Mouse (Mus musculus) kidney, embryonic 14.5 days (tissue): Measurements from ENCODE around the gene Dydc1. TPM values are rescaled to one million over a fixed set of nuclear protein-coding genes. Genes with fewer than 3 reads are reported as not detected.

Source experiments
- ATAC-seq: fragments of 200-750 bp; cut with Nextera tagmentation; 2 replicates; pipeline ENCODE4 v1.8.0; 2017; ENCODE audit warnings: moderate number of reproducible peaks, mild to moderate bottlenecking, moderate TSS enrichment, moderate library complexity; ENCODE audit not compliant: low FRiP score, low TSS enrichment
- H3K27ac ChIP-seq: fragments of 300-500 bp; sonication (generic); 2 replicates; pipeline ENCODE4 v1.5.1; 2014; ENCODE audit warnings: low read depth, mild to moderate bottlenecking, low read length, moderate library complexity, mixed read lengths
- H3K27me3 ChIP-seq: fragments of 300-500 bp; sonication (generic); 2 replicates; pipeline ENCODE4 v1.6.1; 2014; ENCODE audit warnings: mild to moderate bottlenecking, low read length; ENCODE audit not compliant: control insufficient read depth, insufficient read depth
- H3K36me3 ChIP-seq: fragments of 300-500 bp; sonication (generic); 2 replicates; pipeline ENCODE4 v1.6.1; 2014; ENCODE audit warnings: low read length, mixed read lengths; ENCODE audit not compliant: control insufficient read depth, insufficient read depth
- H3K4me1 ChIP-seq: fragments of 300-500 bp; sonication (generic); 2 replicates; pipeline ENCODE4 v1.6.1; 2014; ENCODE audit warnings: low read length, mixed read lengths; ENCODE audit not compliant: control insufficient read depth, insufficient read depth
- H3K4me2 ChIP-seq: fragments of 300-500 bp; sonication (generic); replicated peaks from 2 replicates; pipeline ENCODE4 v1.6.1; 2014; ENCODE audit warnings: low read depth, mild to moderate bottlenecking, low read length
- H3K4me3 ChIP-seq: fragments of 300-500 bp; sonication (generic); 2 replicates; pipeline ENCODE4 v1.5.1; 2014; ENCODE audit warnings: mild to moderate bottlenecking, low read length
- H3K9ac ChIP-seq: fragments of 300-500 bp; sonication (generic); 2 replicates; pipeline ENCODE4 v1.6.1; 2014; ENCODE audit warnings: low read depth, mild to moderate bottlenecking, low read length, moderate library complexity
- H3K9me3 ChIP-seq: fragments of 300-500 bp; sonication (generic); 2 replicates; pipeline ENCODE4 v1.6.1; 2016; ENCODE audit warnings: low read length; ENCODE audit not compliant: control insufficient read depth
- WGBS: fragments of 180-500 bp; shearing (Covaris S2); extraction: QIAGEN DNeasy Blood & Tissue Kit; methylation state at CpG from one replicate; pipeline ENCODE4 v1.1.7; 2014; 5-methylcytosine and 5-hydroxymethylcytosine counted together
- polyA plus RNA-seq: library from polyadenylated mRNA; unstranded; fragments of >200 nt; fragmentation: Nextera tagmentation; extraction: Ambion mirVana; gene quantifications from 2 replicates; pipeline ENCODE4 v1.2.1, GENCODE M21; 2014

The Dydc1 gene
- polyA plus RNA-seq, 1 experiment from 2014 or later = not detected

DNA sequence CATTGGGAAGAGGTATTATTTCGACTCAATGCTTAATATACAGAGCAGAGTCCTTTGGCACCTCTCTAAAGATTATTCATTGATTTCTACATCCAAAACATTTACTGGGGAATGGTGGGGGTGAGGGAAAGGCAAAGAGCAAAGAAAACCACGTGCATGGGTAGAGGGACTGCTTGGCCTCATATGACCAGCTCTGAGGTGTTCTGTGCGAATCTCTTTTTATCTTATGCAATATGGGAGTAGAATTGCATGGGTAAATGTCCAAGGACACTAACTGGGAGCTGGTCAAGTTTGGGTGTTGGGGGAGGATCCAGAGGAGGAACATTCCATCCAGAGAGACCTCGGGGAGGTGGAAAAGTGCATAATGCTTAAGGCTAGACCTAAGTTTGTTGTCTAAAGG lies 40.2 kb downstream of the Dydc1 start:
- Histone ChIP-seq H3K4me2 (no peak overlapping the region), H3K27me3 (no peaks in the 10 kb centered on the region), H3K4me1 (no peaks in the 10 kb centered on the region), H3K27ac (no peak overlapping the region), H3K9ac (no peak overlapping the region), H3K36me3 (no peaks in the 10 kb centered on the region), H3K9me3 (no peaks in the 10 kb centered on the region), H3K4me3 (no peak overlapping the region)
- WGBS = 80% methylated on average over 4 of the region's 4 CpGs
- no peak for ATAC-seq

DNA sequence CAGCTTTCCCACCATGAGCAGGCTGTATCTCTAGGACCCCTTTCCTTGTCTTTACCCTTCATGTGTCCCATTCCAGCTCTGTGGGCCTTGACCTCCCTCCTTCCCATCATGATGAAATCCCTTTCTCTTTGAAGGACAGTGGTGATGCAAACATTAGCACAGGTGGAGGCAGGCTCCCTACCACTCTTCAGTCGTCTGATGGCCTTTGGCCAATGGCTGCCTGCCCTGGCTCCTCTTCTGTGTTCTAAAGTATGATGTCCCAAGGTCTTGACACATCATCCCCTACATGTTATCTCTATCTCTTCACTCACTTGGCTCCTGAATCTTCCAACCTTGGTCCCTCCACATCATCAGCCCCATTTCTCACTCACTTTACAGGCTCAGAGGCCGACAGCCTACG lies 43.6 kb downstream of the Dydc1 start:
- no peaks in the 10 kb centered on the region for H3K4me1 ChIP-seq
- H3K27me3 ChIP-seq = no peaks in the 10 kb centered on the region
- no peaks in the 10 kb centered on the region for H3K36me3 ChIP-seq
- no peak overlapping the region for H3K9ac ChIP-seq
- no peak for ATAC-seq
- no peak overlapping the region for H3K4me2 ChIP-seq
- H3K4me3 ChIP-seq = no peak overlapping the region
- H3K9me3 ChIP-seq = no peaks in the 10 kb centered on the region
- WGBS = 88% methylated on average over 3 of the region's 3 CpGs
- H3K27ac ChIP-seq = no peak overlapping the region

DNA sequence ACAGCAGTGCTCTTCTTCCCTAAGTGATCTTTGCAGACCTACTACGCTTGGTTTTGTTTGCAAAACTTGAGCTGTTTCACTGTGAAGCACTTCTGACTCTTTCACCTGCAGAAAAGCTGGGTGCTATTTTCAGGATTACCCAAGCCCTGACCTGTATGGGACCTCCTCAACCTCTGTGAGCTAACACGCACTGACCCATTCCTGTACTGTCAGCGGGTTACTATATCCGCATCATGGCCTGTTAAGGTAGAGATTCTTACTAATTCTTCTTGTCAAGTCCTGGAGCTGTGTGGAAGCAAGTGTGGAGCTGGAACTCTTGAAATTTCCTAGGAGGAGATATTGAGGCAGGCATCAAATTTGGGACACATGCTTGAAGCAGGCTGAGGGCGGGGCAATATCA lies 52.0 kb downstream of the Dydc1 start:
- 87% methylated on average over 5 of the region's 5 CpGs for WGBS
- no peak overlapping the region for H3K4me3 ChIP-seq
- H3K9ac ChIP-seq = no peak overlapping the region
- no peaks in the 10 kb centered on the region for H3K36me3 ChIP-seq
- H3K27me3 ChIP-seq = no peaks in the 10 kb centered on the region
- no peaks in the 10 kb centered on the region for H3K9me3 ChIP-seq
- no peak for ATAC-seq
- no peaks in the 10 kb centered on the region for H3K4me1 ChIP-seq
- H3K4me2 ChIP-seq = no peak overlapping the region
- H3K27ac ChIP-seq = no peak overlapping the region

DNA sequence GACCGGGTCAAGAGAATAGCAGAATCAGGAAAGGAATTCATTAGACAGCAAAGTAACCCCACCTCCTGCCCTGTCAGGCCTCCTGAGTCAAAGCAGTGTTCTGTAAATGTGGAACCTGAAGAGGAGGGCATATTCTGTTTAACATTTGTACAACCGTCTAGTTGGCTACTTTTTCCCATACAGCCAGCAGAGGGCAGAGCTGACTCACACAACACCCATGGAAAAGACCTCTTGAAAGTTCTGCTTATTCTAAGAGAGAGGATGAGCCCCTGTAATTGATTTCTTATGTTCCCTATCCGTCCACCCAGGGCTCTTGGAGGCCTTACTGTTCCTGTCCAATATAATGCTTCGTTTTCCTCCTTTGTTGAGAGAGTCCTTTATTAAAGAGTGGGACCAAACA lies 55.3 kb downstream of the Dydc1 start:
- Histone ChIP-seq H3K27ac (no peak overlapping the region), H3K9me3 (no peaks in the 10 kb centered on the region), H3K27me3 (no peaks in the 10 kb centered on the region), H3K36me3 (no peaks in the 10 kb centered on the region), H3K4me3 (no peak overlapping the region), H3K9ac (no peak overlapping the region), H3K4me1 (no peaks in the 10 kb centered on the region), H3K4me2 (no peak overlapping the region)
- ATAC-seq = peak; percentile 66; the same call in 1 of the 2 replicates
- 25% methylated on average over 4 of the region's 4 CpGs for WGBS

DNA sequence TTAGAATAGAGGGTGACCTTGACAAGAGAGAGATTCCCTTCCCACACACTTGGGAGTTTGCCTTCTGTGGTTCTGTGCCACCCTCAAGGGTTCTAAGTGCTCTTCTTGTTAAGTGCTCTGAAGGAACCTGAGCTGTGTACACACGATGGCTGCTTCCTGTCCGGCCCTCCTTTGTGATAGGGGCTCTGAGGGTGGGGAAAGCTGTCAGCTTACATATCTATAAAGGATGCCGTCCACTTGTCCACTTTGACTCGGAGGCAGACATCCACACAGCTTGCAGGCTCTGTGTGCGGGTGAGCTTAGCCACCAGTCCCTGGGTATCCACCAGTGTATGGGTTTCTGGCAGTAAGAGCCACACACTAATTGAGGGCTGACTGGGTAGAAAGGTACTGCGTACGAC lies 58.8 kb downstream of the Dydc1 start, which contains the start of gene Sftpa1:
TSS of gene Sftpa1 (plus strand) at position 243 of the 400 bp plus-strand sequence.
- 84% methylated on average over 7 of the region's 7 CpGs for WGBS
- Histone ChIP-seq H3K27ac (no peak within 1 kb of the TSS), H3K4me3 (no peak within 1 kb of the TSS), H3K9me3 (no peaks in the 10 kb centered on the region), H3K27me3 (no peaks in the 10 kb centered on the region), H3K9ac (no peak within 1 kb of the TSS), H3K4me1 (no peaks in the 10 kb centered on the region), H3K4me2 (no peak within 1 kb of the TSS), H3K36me3 (no peaks in the 10 kb centered on the region)
- no peak for ATAC-seq

DNA sequence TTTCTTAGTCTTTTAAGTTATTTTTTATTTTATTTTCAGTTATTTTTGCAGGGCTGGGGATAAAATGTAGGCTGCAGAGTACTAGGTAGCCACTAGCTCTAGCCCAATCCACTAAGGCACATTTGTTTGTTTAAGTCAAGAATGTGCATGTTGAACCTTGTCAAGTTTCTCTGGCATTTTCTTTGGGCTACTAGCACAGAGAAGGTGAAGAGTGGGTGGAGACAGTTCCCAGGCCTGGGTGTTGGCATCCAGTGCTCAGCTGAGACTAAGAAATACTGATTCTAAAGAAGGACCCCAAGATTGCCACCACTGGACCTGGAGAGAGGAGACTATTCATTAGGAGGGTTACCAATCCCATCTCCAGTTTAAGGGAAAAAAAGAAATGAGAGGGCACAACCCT lies 64.3 kb downstream of the Dydc1 start:
- no peak overlapping the region for H3K9ac ChIP-seq
- no peak overlapping the region for H3K4me3 ChIP-seq
- no peaks in the 10 kb centered on the region for H3K4me1 ChIP-seq
- no peaks in the 10 kb centered on the region for H3K9me3 ChIP-seq
- H3K27ac ChIP-seq = no peak overlapping the region
- no peaks in the 10 kb centered on the region for H3K36me3 ChIP-seq
- no peak overlapping the region for H3K4me2 ChIP-seq
- no peak for ATAC-seq
- H3K27me3 ChIP-seq = no peaks in the 10 kb centered on the region

DNA sequence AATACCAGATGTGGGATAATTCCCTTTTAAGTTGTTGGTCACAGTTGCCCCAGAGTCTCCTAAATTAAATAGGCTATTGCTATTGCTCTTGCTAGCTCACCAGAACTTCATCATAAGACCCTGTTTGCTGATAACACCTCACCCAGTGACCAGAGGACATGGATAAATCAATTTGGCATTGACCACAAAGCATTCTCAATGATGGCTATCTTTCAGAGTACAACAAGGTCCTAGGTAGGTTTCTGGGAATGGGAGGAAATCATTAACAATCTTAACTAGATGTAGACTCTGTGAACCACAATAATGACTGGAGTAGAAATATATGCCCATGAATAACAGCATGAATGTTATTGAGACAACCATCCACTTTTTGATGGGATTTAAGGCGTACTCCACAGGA lies 68.0 kb downstream of the Dydc1 start:
- ATAC-seq = no peak
- Histone ChIP-seq H3K36me3 (no peaks in the 10 kb centered on the region), H3K27me3 (no peaks in the 10 kb centered on the region), H3K4me2 (no peak overlapping the region), H3K4me3 (no peak overlapping the region), H3K4me1 (no peaks in the 10 kb centered on the region), H3K27ac (no peak overlapping the region), H3K9ac (no peak overlapping the region), H3K9me3 (no peaks in the 10 kb centered on the region)
- 82% methylated on average over 1 of the region's 1 CpGs for WGBS

Other genes with a start within 250 kb of the Dydc1 start
- gene Sh2d4b, start 179.6 kb upstream of the Dydc1 start, polyA plus RNA-seq = 0.57 and 0.65 TPM in 2 replicates
- 67.4 and 118 TPM in 2 replicates for gene Tspan14, start 106.1 kb upstream of the Dydc1 start, polyA plus RNA-seq
- 108 and 112 TPM in 2 replicates for gene Fam213a, start 59.1 kb upstream of the Dydc1 start, polyA plus RNA-seq
- gene Dydc2, start 3.7 kb upstream of the Dydc1 start, polyA plus RNA-seq = 0.33 TPM in 1 of 2 replicates, not detected in the other
- not detected in 2 replicates for gene Mat1a, start 32.1 kb downstream of the Dydc1 start, polyA plus RNA-seq
- not detected in 2 replicates for gene Sftpa1, start 58.9 kb downstream of the Dydc1 start, polyA plus RNA-seq
- not detected in 2 replicates for gene Mbl1, start 78.5 kb downstream of the Dydc1 start, polyA plus RNA-seq
- gene Sftpd, start 112.2 kb downstream of the Dydc1 start, polyA plus RNA-seq = not detected in 2 replicates
- gene Gm2832, start 205.9 kb downstream of the Dydc1 start, polyA plus RNA-seq = 0.12 TPM in 1 of 2 replicates, not detected in the other